Mouse (Mus musculus) kidney, embryonic 14.5 days (tissue): ENCODE data around the gene B230104I21Rik. TPM values are rescaled to one million over a fixed set of nuclear protein-coding genes. Genes with fewer than 3 reads are reported as not detected.
A peak's percentile ranks its signal among the peaks of the same experiment; 100 is the strongest.

Experiments
- ATAC-seq: fragments of 200-750 bp; cut with Nextera tagmentation; 2 replicates; pipeline ENCODE4 v1.8.0; 2017; ENCODE audit warnings: moderate number of reproducible peaks, mild to moderate bottlenecking, moderate TSS enrichment, moderate library complexity; ENCODE audit not compliant: low FRiP score, low TSS enrichment
- H3K27ac ChIP-seq: fragments of 300-500 bp; sonication (generic); 2 replicates; pipeline ENCODE4 v1.5.1; 2014; ENCODE audit warnings: low read depth, mild to moderate bottlenecking, low read length, moderate library complexity, mixed read lengths
- H3K27me3 ChIP-seq: fragments of 300-500 bp; sonication (generic); 2 replicates; pipeline ENCODE4 v1.6.1; 2014; ENCODE audit warnings: mild to moderate bottlenecking, low read length; ENCODE audit not compliant: control insufficient read depth, insufficient read depth
- H3K36me3 ChIP-seq: fragments of 300-500 bp; sonication (generic); 2 replicates; pipeline ENCODE4 v1.6.1; 2014; ENCODE audit warnings: low read length, mixed read lengths; ENCODE audit not compliant: control insufficient read depth, insufficient read depth
- H3K4me1 ChIP-seq: fragments of 300-500 bp; sonication (generic); 2 replicates; pipeline ENCODE4 v1.6.1; 2014; ENCODE audit warnings: low read length, mixed read lengths; ENCODE audit not compliant: control insufficient read depth, insufficient read depth
- H3K4me2 ChIP-seq: fragments of 300-500 bp; sonication (generic); replicated peaks from 2 replicates; pipeline ENCODE4 v1.6.1; 2014; ENCODE audit warnings: low read depth, mild to moderate bottlenecking, low read length
- H3K4me3 ChIP-seq: fragments of 300-500 bp; sonication (generic); 2 replicates; pipeline ENCODE4 v1.5.1; 2014; ENCODE audit warnings: mild to moderate bottlenecking, low read length
- H3K9ac ChIP-seq: fragments of 300-500 bp; sonication (generic); 2 replicates; pipeline ENCODE4 v1.6.1; 2014; ENCODE audit warnings: low read depth, mild to moderate bottlenecking, low read length, moderate library complexity
- H3K9me3 ChIP-seq: fragments of 300-500 bp; sonication (generic); 2 replicates; pipeline ENCODE4 v1.6.1; 2016; ENCODE audit warnings: low read length; ENCODE audit not compliant: control insufficient read depth
- WGBS: fragments of 180-500 bp; shearing (Covaris S2); extraction: QIAGEN DNeasy Blood & Tissue Kit; methylation state at CpG from one replicate; pipeline ENCODE4 v1.1.7; 2014; 5-methylcytosine and 5-hydroxymethylcytosine counted together
- polyA plus RNA-seq: library from polyadenylated mRNA; unstranded; fragments of >200 nt; fragmentation: Nextera tagmentation; extraction: Ambion mirVana; gene quantifications from 2 replicates; pipeline ENCODE4 v1.2.1, GENCODE M21; 2014

Gene B230104I21Rik
- polyA plus RNA-seq, 1 experiment from 2014 or later = not detected

DNA sequence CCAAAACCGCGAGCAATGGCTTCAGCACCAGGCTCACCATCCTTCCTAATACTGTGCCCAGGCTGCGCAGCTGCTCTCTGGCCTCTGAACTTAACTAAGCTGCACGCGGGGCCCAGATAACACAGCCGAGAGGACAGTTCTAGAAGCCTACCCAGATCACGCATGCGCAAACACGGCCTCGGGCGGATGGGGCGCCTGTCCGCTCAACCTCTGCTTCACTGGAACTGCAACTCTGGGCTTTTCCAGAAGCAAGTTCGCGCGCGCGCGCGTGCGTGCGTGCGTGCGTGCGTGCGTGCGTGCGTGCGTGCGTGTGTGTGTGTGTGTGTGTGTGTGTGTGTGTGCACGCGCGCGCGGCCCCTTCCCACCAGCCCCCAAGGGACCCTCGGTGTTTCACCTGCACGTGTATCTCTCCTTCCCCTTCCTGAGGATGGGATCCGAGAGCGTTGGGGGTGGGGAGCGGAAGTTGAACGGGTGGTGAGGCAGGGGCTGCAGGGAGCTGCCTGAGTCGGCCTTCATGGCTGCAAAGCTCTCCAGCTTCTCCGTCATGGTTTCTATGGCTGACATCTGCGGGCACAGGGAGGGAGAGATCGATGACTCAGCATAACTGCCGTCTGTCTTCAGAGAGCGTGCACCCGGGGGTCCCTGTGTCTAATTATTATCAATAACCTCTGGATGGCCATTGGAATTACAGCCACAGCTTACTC, 1.1 kb upstream of the B230104I21Rik start:
- H3K4me2 ChIP-seq = peak overlapping the region; percentile 24
- no peak overlapping the region for H3K9ac ChIP-seq
- ATAC-seq = no peak
- 48% methylated on average over 48 of the region's 48 CpGs for WGBS
- H3K4me1 ChIP-seq = peaks cover 34% of the 10 kb centered on the region
- no peak overlapping the region for H3K27ac ChIP-seq
- no peaks in the 10 kb centered on the region for H3K9me3 ChIP-seq
- peaks cover 53% of the 10 kb centered on the region for H3K27me3 ChIP-seq
- H3K36me3 ChIP-seq = no peaks in the 10 kb centered on the region
- 0 out of 2 replicates have a peak overlapping the region, but pooled peaks have one; percentile 3 for H3K4me3 ChIP-seq

DNA sequence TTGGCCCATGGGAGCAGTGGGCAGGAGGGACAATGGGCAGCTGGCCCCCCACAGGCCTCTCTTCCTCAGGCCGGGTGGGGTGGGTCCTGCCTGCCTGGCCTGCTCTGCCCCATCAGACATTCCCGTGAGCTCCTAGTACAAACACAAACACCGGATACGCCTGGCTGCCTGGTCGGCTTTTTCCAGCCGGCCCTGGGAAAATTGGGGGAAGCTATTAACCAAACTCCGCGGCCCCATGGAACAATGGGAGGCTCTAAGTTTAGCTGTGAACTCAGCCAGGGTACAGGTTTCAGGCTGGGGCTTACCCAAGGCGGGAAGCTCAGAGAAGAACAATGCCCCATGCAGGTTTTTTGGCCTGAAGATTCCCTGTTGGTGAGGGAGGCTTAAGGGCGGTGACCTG, 723 bp downstream of the B230104I21Rik start:
- ATAC-seq = peak; percentile 50

GRCm38 (mm10) chr4:154346731-154347522, 11.0 kb downstream of the B230104I21Rik start:
- peak overlapping the region; percentile 20; the same call in 1 of the 2 replicates for H3K27ac ChIP-seq
- no peak overlapping the region for H3K9ac ChIP-seq
- peaks cover 3% of the 10 kb centered on the region; the same call in 1 of the 2 replicates for H3K9me3 ChIP-seq
- H3K4me1 ChIP-seq = peaks cover 25% of the 10 kb centered on the region
- no peaks in the 10 kb centered on the region for H3K36me3 ChIP-seq
- no peak overlapping the region for H3K4me2 ChIP-seq
- peaks cover 62% of the 10 kb centered on the region for H3K27me3 ChIP-seq
- peak; percentile 79 for ATAC-seq
- H3K4me3 ChIP-seq = no peak overlapping the region
- WGBS = 6% methylated on average over 19 of the region's 19 CpGs

More for the DNA sequence above, 723 bp downstream of the B230104I21Rik start:
- peaks cover 26% of the 10 kb centered on the region for H3K4me1 ChIP-seq
- H3K4me3 ChIP-seq = no peak overlapping the region
- no peaks in the 10 kb centered on the region for H3K9me3 ChIP-seq
- H3K27ac ChIP-seq = peak overlapping the region; percentile 30; the same call in 1 of the 2 replicates
- H3K27me3 ChIP-seq = peaks cover 68% of the 10 kb centered on the region
- H3K4me2 ChIP-seq = no peak overlapping the region
- WGBS = 13% methylated on average over 10 of the region's 10 CpGs
- H3K36me3 ChIP-seq = no peaks in the 10 kb centered on the region
- no peak overlapping the region for H3K9ac ChIP-seq

- H3K9ac ChIP-seq = no peak overlapping the region
- WGBS = 14% methylated on average over 11 of the region's 11 CpGs
- peaks cover 25% of the 10 kb centered on the region for H3K4me1 ChIP-seq
- no peak overlapping the region for H3K4me3 ChIP-seq
- H3K27me3 ChIP-seq = peaks cover 61% of the 10 kb centered on the region
- no peak overlapping the region for H3K27ac ChIP-seq
- H3K4me2 ChIP-seq = no peak overlapping the region
- no peaks in the 10 kb centered on the region for H3K9me3 ChIP-seq
- no peaks in the 10 kb centered on the region for H3K36me3 ChIP-seq
- peak; percentile 67 for ATAC-seq
Measured at GRCm38 (mm10) chr4:154348197-154348786, 12.4 kb downstream of the B230104I21Rik start.

- Histone ChIP-seq H3K27me3 (peaks cover 50% of the 10 kb centered on the region), H3K9ac (no peak overlapping the region), H3K27ac (no peak overlapping the region), H3K4me2 (no peak overlapping the region), H3K36me3 (no peaks in the 10 kb centered on the region), H3K9me3 (no peaks in the 10 kb centered on the region; the same call in 1 of the 2 replicates), H3K4me3 (no peak overlapping the region), H3K4me1 (peaks cover 12% of the 10 kb centered on the region)
- 76% methylated on average over 13 of the region's 13 CpGs for WGBS
- ATAC-seq = no peak
Measured at GRCm38 (mm10) chr4:154352246-154352645, 16.3 kb downstream of the B230104I21Rik start.

- Histone ChIP-seq H3K4me2 (no peak overlapping the region), H3K4me1 (0 out of 2 replicates have a peak, but pooled peaks cover 4% of the 10 kb centered on the region), H3K9ac (no peak overlapping the region), H3K4me3 (no peak overlapping the region), H3K27me3 (peaks cover 54% of the 10 kb centered on the region), H3K27ac (no peak overlapping the region), H3K9me3 (no peaks in the 10 kb centered on the region; the same call in 1 of the 2 replicates), H3K36me3 (no peaks in the 10 kb centered on the region)
- ATAC-seq = no peak
- WGBS = 92% methylated on average over 5 of the region's 5 CpGs
Measured at GRCm38 (mm10) chr4:154355408-154355807, 19.5 kb downstream of the B230104I21Rik start.

GRCm38 (mm10) chr4:154358370-154358769, 22.4 kb downstream of the B230104I21Rik start:
- no peak for ATAC-seq

GRCm38 (mm10) chr4:154358816-154359215, 22.9 kb downstream of the B230104I21Rik start:
- no peak overlapping the region for H3K4me3 ChIP-seq
- no peak overlapping the region for H3K27ac ChIP-seq
- no peak overlapping the region for H3K9ac ChIP-seq
- H3K36me3 ChIP-seq = no peaks in the 10 kb centered on the region
- 0 out of 2 replicates have a peak, but pooled peaks cover 4% of the 10 kb centered on the region for H3K4me1 ChIP-seq
- peaks cover 35% of the 10 kb centered on the region for H3K27me3 ChIP-seq
- WGBS = 46% methylated on average over 11 of the region's 11 CpGs
- H3K4me2 ChIP-seq = no peak overlapping the region
- ATAC-seq = no peak
- no peaks in the 10 kb centered on the region; the same call in 1 of the 2 replicates for H3K9me3 ChIP-seq

More at GRCm38 (mm10) chr4:154358370-154358769, 22.4 kb downstream of the B230104I21Rik start:
- Histone ChIP-seq H3K4me2 (no peak overlapping the region), H3K4me3 (no peak overlapping the region), H3K9me3 (no peaks in the 10 kb centered on the region; the same call in 1 of the 2 replicates), H3K27me3 (peaks cover 35% of the 10 kb centered on the region), H3K4me1 (0 out of 2 replicates have a peak, but pooled peaks cover 4% of the 10 kb centered on the region), H3K36me3 (no peaks in the 10 kb centered on the region), H3K27ac (no peak overlapping the region), H3K9ac (no peak overlapping the region)
- 74% methylated on average over 5 of the region's 5 CpGs for WGBS
